Mouse (Mus musculus) spleen, adult 2 months (tissue): ENCODE measurements around the gene 4930539E08Rik. TPM values are rescaled to one million over a fixed set of nuclear protein-coding genes. Genes with fewer than 3 reads are reported as not detected.
A peak's percentile ranks its signal among the peaks of the same experiment; 100 is the strongest.

ENCODE experiments used
- DNase-seq, 2 experiments: peaks; one replicate each; pipeline versions ENCODE4 v3.0.0 to v3.0.0-alpha.2; 2012 to 2021; ENCODE audit warnings: low spot score in 2 of 2, low read depth in 1 of 2
- H3K27ac ChIP-seq: fragments of 200-500 bp; 2 replicates; pipeline ENCODE4 v1.5.1; 2012; ENCODE audit warnings: low read length, inconsistent platforms; ENCODE audit not compliant: insufficient read depth
- H3K27me3 ChIP-seq: fragments of 200-500 bp; 2 replicates; pipeline ENCODE4 v1.6.1; 2012; ENCODE audit warnings: mild to moderate bottlenecking, moderate library complexity, low read length, inconsistent platforms; ENCODE audit not compliant: control insufficient read depth, insufficient read depth
- H3K36me3 ChIP-seq: fragments of 200-500 bp; 2 replicates; pipeline ENCODE4 v1.6.1; 2012; ENCODE audit warnings: mild to moderate bottlenecking, low read length, inconsistent platforms; ENCODE audit not compliant: control insufficient read depth, insufficient read depth
- H3K4me1 ChIP-seq: fragments of 200-500 bp; 2 replicates; pipeline ENCODE4 v1.6.1; 2011; ENCODE audit warnings: inconsistent platforms; ENCODE audit not compliant: control insufficient read depth, insufficient read depth, insufficient read length
- H3K4me3 ChIP-seq: fragments of 200-500 bp; 2 replicates; pipeline ENCODE4 v1.5.1; 2011; ENCODE audit warnings: mild to moderate bottlenecking, inconsistent platforms; ENCODE audit not compliant: insufficient read depth, insufficient read length; ENCODE audit errors: extremely low read depth
- CTCF ChIP-seq: fragments of 200-500 bp; IDR thresholded peaks from 2 replicates; pipeline ENCODE4 v1.5.1; 2011; ENCODE audit warnings: mild to moderate bottlenecking, inconsistent platforms; ENCODE audit not compliant: insufficient read depth, insufficient read length, insufficient replicate concordance; ENCODE audit errors: extremely low read depth
- POLR2A ChIP-seq: fragments of 200-500 bp; IDR thresholded peaks from 2 replicates; pipeline ENCODE4 v1.6.1; 2011; ENCODE audit warnings: low read depth, low read length, inconsistent platforms
- WGBS: fragments of 180-500 bp; shearing (Covaris S2); methylation state at CpG from one replicate; pipeline ENCODE4 v1.1.7; 2018; 5-methylcytosine and 5-hydroxymethylcytosine counted together
- polyA plus RNA-seq: library from polyadenylated mRNA; depleted of rRNA; stranded (reverse); fragments of >200 nt; gene quantifications from 2 replicates; pipeline ENCODE4 v1.2.3, GENCODE M21; 2012; rRNA removed

4930539E08Rik gene
- polyA plus RNA-seq, 1 experiment: 0.37 TPM

DNA sequence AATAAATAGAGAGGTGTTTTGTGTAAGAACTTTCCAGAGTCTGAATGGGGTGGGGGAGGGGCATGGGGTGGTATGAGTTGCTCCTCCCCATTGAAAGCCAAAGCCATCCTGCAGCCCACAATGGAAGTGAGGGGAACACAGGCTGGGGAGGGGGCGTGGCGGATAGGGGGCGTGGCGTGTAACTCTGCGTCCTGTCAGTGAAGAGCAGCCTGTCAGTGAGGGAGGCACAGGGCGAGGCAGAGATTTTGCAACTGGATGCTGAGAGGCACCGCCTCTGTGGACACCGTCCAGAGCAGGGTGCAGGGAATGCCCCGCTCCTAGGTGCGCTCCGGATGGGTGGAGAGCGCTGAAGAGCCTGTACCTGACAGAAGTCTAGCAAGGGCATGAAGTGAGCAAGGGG lies 56.9 kb downstream of the 4930539E08Rik start, which contains the start of gene Pnpla1:
TSS of gene Pnpla1 (plus strand) at position 207 of the 400 bp plus-strand sequence.
- no peak within 1 kb of the TSS for H3K27ac ChIP-seq
- DNase-seq: no peak
- H3K4me3 ChIP-seq: no peak within 1 kb of the TSS
- no peaks in the 10 kb centered on the region for H3K27me3 ChIP-seq
- no peaks in the 10 kb centered on the region for H3K36me3 ChIP-seq
- WGBS: 67% methylated on average over 12 of the region's 12 CpGs
- TF ChIP-seq CTCF (no peak), POLR2A (no peak)
- H3K4me1 ChIP-seq: no peaks in the 10 kb centered on the region

DNA sequence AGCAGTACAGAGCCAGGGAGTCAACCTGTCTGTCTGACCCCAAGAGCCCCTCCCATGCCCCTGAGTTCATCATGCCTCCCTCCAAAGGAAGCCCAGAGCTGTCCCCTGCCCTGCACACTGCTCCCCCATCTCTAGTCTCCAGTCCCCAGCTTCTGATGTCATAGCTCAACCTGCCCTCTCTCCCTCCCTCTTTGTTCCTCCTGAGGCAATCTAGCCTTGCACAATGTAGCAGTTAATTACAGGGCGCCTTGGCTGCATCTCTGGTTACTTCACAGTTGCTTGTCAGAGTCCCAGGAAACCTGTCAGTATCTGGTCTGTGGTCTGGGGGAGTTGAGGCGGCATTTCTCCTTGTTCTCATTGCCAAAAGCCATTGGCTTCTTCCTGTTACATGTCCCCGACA lies 59.1 kb downstream of the 4930539E08Rik start:
- Histone ChIP-seq H3K27ac (no peak overlapping the region), H3K27me3 (no peaks in the 10 kb centered on the region), H3K36me3 (no peaks in the 10 kb centered on the region), H3K4me1 (no peaks in the 10 kb centered on the region), H3K4me3 (no peak overlapping the region)
- WGBS: 10% methylated on average over 3 of the region's 3 CpGs
- TF ChIP-seq CTCF: no peak
- DNase-seq: no peak

DNA sequence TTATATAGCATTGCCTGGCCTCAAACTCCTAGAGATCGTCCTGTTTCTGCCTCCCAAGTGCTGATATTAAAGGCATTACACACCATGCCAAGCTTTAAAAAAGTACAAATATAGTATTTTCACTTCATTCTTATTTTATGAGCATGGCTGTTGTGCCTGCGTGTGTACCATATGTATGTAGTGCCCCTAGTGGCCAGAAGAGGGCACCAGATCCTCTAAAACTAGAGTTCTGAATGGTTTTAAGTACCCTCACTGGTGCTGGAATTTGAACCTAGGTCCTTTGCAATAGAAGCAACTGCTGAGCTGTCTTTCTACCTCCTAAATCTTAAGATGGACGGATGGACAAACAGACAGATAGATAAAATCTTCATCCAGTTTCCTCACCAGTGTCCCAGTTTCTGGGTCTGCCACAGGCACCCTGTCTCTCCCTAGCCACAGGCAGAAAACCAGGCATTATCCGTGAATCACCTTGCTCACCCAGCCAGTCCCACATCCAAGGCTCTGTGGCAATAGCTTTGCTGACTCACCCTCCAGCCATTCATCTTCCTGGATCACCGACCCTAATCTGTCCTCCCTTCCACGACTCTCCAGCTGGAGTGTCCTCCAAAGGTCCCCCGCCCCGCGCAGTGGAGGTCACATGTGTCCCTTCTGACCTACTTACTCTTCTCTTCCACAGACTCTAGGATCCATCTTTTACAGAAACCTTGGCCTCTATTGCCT lies 59.8 kb downstream of the 4930539E08Rik start:
- Histone ChIP-seq H3K36me3 (no peaks in the 10 kb centered on the region), H3K4me1 (no peaks in the 10 kb centered on the region), H3K27me3 (no peaks in the 10 kb centered on the region), H3K4me3 (no peak overlapping the region), H3K27ac (no peak overlapping the region)
- TF ChIP-seq CTCF: no peak
- no peak for TF ChIP-seq POLR2A
- peak in 1 of 2 experiments; percentile 20 for DNase-seq
- 79% methylated on average over 9 of the region's 9 CpGs for WGBS

DNA sequence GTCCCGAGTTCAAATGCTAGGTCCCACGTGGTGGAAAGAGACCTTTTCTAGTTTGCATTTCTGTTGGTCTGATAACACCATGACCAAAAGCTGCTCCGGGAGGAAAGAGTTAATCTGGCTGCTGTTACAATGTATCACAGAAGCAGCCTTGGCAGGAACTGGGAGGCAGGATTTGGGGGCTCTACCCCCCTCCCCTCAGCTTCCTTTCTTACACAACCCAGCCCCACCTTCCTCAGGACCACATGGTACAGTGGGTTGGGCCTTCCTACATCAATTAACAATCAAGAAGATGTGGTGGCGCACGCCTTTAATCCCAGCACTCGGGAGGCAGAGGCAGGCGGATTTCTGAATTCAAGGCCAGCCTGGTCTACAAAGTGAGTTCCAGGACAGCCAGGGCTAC lies 60.7 kb downstream of the 4930539E08Rik start:
- Histone ChIP-seq H3K4me3 (no peak overlapping the region), H3K27me3 (no peaks in the 10 kb centered on the region), H3K4me1 (no peaks in the 10 kb centered on the region), H3K27ac (no peak overlapping the region), H3K36me3 (no peaks in the 10 kb centered on the region)
- no peak for TF ChIP-seq CTCF
- no peak for TF ChIP-seq POLR2A
- no peak for DNase-seq
- WGBS: 78% methylated on average over 7 of the region's 7 CpGs

DNA sequence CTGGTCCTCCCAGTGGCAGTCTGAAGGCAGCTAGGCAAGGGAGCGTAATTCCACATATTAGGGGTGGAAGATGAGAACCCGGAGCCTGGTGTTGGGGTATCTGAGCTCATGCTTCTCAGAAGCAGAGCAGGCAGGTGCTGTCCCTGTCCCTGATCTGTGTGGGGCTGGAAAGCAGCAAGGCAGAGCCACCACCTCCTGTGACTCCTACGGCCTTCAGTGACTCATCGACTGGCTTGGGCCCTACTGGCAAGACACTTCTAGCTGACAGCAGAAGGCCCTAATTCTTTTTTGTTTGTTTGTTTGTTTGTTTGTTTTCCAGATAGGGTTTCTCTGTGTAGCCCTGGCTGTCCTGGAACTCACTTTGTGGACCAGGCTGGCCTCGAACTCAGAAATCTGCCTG lies 64.6 kb downstream of the 4930539E08Rik start:
- no peak for DNase-seq
- WGBS: 96% methylated on average over 5 of the region's 5 CpGs
- no peaks in the 10 kb centered on the region for H3K4me1 ChIP-seq
- H3K4me3 ChIP-seq: no peak overlapping the region
- no peak overlapping the region for H3K27ac ChIP-seq
- TF ChIP-seq POLR2A (no peak), CTCF (no peak)
- no peaks in the 10 kb centered on the region for H3K36me3 ChIP-seq
- no peaks in the 10 kb centered on the region for H3K27me3 ChIP-seq

DNA sequence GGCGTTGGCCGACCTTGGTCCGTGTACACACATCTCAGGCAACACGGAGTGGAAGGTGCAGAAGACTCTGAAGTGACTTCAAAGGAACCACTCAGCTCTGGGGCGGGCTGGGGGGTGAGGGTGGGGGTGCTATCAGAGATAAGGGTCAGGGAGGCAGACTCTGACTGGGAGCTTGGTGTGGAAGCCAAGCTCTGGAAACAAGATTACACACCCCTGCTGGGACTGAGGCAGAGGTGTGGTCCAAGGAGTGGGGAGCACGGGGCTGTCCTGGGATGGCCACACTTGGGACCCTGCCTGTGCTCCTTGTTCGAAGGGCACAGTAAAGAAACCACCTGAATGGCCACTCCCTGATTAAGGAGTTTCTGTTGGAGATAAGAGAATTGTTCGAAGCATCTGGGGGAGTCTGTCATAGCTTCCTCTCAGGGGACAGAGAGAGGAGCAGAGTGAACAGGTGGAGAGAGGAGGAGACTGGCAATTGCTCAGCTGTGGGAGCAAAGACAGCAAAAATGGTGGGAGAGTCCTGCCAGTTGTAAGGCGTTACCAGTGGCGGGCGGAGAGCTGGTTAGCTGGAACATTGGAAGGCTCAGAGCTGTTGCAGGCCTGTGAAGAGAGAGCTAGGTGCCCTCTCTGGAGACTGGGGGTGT lies 68.0 kb downstream of the 4930539E08Rik start:
- 69% methylated on average over 11 of the region's 11 CpGs for WGBS
- no peak overlapping the region for H3K27ac ChIP-seq

More for the DNA sequence above, 68.0 kb downstream of the 4930539E08Rik start:
- no peaks in the 10 kb centered on the region for H3K36me3 ChIP-seq
- no peak for TF ChIP-seq CTCF
- no peak for TF ChIP-seq POLR2A
- no peaks in the 10 kb centered on the region for H3K27me3 ChIP-seq
- DNase-seq: no peak
- no peak overlapping the region for H3K4me3 ChIP-seq
- no peaks in the 10 kb centered on the region for H3K4me1 ChIP-seq

Other genes starting within 250 kb of the 4930539E08Rik start
- 0.38 and 0.40 TPM in 2 replicates for gene Slc26a8, start 225.1 kb downstream of the 4930539E08Rik start, polyA plus RNA-seq
- 83.1 and 93.0 TPM in 2 replicates for gene Mapk14, start 224.0 kb downstream of the 4930539E08Rik start, polyA plus RNA-seq
- gene AC170998.1, start 189.2 kb downstream of the 4930539E08Rik start, polyA plus RNA-seq: 0.28 and 0.81 TPM in 2 replicates
- gene Mapk13, start 146.0 kb downstream of the 4930539E08Rik start, polyA plus RNA-seq: 1.1 and 2.6 TPM in 2 replicates
- 42.9 and 43.2 TPM in 2 replicates for gene Brpf3, start 114.2 kb downstream of the 4930539E08Rik start, polyA plus RNA-seq
- gene Pnpla1, start 56.9 kb downstream of the 4930539E08Rik start, polyA plus RNA-seq: 0.02 TPM in 1 of 2 replicates, not detected in the other
- gene Pxt1, start 28.5 kb upstream of the 4930539E08Rik start, polyA plus RNA-seq: 0.18 and 0.28 TPM in 2 replicates
- 27.4 and 58.3 TPM in 2 replicates for gene Kctd20, start 36.6 kb upstream of the 4930539E08Rik start, polyA plus RNA-seq
- gene Stk38, start 92.7 kb upstream of the 4930539E08Rik start, polyA plus RNA-seq: 119 and 149 TPM in 2 replicates
- 189 and 210 TPM in 2 replicates for gene Srsf3, start 117.3 kb upstream of the 4930539E08Rik start, polyA plus RNA-seq
- 7.6 and 8.0 TPM in 2 replicates for gene Cdkn1a, start 175.7 kb upstream of the 4930539E08Rik start, polyA plus RNA-seq
- gene Rab44, start 198.8 kb upstream of the 4930539E08Rik start, polyA plus RNA-seq: 4.9 and 5.2 TPM in 2 replicates